Mouse (Mus musculus): ENCODE measurements around the gene Natd1. TPM values are rescaled to one million over a fixed set of nuclear protein-coding genes. Genes with fewer than 3 reads are reported as not detected.
"Not testable (repeated sequence)": the region's sequence is repeated elsewhere in the genome, so short reads cannot be mapped to it uniquely, and the experiment has no call there.

Natd1 gene
- total RNA-seq, 2 experiments from 2014 or later: 8.2 to 10.3 TPM

DNA sequence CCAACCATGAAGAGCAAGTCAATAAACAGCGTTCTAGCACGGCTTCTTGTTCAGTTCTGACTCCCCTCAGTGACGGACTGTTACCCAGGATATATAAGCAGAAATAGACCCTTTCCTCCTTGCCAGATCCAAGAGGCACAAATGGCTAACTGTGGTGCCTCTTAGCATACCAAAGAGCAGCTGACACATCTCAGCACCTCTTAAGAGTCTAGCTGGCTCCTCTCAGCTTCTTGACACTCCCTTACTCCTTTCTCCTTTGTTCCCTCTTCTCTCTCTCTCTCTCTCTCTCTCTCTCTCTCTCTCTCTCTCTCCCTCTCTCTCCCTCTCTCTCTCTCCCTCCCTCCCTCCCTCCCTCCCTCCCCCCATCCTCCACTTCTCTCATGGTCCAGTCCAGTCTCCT is 23.8 kb downstream of the Natd1 start:
- DNase-seq (ENCODE audit: low spot score): no peak

DNA sequence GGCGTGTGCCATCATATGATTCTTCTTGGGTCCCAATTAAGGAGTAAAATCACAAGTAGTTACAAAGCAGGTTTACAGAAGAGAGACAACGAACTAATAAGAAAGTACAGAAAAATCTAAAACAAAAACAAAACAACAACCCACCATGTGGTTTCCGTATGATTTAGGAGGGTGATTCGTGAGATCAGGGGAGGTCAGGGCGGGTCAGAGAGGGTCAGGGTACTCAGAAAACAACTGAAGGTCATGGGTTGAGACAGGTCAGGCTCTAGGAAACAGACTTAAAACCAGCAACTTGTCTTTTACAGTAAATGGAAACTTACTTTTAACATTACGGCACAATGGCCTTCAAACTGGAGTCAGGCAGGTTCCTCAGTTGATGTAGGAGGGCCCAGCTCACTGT is 24.3 kb downstream of the Natd1 start:
- DNase-seq (ENCODE audit: low spot score): no peak

DNA sequence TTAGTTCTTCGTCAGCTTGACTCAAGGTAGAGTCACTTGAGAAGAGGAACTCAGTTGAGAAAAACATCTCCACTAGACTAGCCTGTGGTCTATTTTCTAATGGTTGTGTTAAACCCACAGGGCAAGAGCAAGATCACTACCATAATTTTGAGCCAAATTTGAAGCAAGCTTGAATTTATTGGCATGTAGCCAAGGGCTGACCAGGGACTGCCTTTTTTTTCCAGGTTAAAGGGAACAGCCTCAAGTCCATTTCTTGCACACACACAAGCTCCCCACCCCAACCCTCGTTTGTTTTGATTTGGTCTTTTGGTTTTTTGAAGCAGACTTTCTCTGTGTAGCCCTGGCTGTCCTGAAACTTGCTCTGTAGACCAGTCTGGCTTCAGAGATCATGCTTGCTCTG is 24.7 kb downstream of the Natd1 start:
- no peak for DNase-seq (ENCODE audit: low spot score)

DNA sequence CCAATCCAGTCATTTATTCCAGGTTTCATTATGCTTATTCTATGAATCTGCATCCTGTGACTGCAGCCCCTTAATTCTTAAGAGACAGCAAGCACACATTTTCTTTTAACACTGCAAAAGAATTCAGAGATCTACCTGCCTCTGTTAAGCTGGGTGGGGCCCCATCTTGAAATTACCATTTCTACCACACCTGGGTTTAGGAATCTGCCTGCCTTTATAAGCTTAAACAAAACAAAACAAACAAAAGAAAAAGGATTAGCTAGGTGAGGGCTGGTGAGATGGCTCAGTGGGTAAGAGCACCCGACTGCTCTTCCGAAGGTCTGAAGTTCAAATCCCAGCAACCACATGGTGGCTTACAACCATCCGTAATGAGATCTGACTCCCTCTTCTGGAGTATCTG is 27.6 kb downstream of the Natd1 start:
- DNase-seq (ENCODE audit: low spot score): not testable (repeated sequence)

DNA sequence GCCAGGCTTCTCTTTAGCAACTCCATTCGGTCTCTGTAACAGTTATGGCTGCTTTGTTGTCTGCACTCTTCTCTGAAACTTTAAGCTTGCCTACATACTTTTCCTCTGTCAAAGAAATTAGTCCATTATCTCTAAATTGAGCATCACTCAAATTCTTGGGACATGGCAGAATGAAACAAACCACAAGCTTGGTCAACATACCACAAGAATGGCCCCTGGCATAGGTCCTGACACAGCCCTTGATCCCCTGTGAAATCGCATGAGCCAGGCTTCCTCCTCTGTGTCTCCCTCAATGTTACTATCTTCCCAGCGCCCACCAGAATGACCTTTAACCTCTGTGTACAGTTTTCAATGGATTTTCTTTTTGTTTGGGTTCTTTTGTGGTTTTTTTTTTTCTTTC is 32.2 kb downstream of the Natd1 start:
- DNase-seq (ENCODE audit: low spot score): no peak

DNA sequence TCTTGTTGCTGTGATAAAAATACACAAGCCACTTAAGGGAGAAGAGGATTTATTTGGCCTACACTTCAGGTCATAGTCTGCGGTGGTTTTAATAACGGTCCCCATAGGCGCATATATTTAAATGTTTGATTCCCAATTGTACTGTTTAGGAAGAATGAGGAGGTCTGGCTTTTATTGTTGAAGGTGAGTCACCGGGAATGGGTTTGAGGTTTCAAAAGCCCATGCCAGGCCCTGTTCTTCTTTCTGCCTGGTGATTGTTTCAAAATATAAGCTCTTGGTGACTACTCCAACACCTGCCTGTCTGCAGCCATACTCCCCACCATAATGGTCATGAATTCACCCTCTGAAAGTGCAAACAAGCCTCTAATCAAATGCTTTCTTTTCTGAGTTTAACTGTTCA is 34.0 kb downstream of the Natd1 start:
- DNase-seq (ENCODE audit: low spot score): no peak

DNA sequence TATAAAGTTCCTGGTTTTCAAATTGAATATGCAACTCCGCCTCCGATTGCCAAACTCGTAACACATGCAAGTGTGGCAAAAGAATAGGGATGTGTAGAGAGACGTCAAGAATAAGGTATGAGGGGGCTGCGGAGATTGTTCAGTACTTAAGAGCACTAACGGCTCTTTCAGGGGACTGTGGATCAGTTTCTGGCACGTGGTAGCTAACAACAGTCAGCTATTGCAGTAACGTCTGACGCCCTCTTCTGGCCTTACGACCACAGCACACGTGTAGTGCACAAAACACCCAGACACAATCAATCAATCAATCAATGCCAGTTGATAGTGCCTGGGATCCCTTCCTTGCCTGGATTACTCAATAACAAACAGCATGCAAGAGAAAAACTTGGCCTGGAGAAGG is 35.1 kb downstream of the Natd1 start:
- peak; percentile 66 for DNase-seq (ENCODE audit: low spot score)

DNA sequence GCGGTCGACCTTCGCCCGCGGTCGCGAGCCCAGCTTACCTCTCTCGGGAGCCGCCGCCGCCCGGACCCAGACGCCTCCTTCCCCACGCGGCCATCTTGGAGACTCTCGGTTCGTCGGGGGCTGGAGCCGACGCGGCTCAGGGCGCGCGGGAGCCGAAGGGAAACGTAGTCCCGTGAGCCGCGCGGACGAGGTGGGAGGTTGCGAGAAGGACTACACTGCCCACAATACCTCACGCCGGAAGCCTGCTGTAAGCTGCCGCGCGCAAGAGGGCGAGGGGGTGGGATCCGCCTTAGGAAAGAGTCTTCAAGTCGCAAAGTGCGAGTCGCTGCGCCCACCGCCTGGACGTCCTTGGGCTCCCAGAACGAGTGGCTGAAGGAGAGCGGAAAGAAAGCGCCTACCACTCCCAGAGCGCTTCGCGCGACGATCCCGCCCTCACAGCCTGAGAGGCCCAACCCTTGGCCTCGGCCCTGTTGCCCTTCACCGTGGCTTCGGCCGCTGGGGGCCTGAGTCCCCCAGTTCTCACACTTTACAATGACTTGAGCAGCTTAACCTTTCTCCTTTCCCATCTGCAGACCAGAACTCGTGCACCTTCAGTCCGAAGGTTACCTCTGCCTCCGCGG is 35.8 kb downstream of the Natd1 start, which contains the start of gene Tmem11:
Gene Tmem11 (minus strand): TSS at position 598 of the 620 bp plus-strand sequence.
- DNase-seq (ENCODE audit: low spot score): peak; percentile 95

DNA sequence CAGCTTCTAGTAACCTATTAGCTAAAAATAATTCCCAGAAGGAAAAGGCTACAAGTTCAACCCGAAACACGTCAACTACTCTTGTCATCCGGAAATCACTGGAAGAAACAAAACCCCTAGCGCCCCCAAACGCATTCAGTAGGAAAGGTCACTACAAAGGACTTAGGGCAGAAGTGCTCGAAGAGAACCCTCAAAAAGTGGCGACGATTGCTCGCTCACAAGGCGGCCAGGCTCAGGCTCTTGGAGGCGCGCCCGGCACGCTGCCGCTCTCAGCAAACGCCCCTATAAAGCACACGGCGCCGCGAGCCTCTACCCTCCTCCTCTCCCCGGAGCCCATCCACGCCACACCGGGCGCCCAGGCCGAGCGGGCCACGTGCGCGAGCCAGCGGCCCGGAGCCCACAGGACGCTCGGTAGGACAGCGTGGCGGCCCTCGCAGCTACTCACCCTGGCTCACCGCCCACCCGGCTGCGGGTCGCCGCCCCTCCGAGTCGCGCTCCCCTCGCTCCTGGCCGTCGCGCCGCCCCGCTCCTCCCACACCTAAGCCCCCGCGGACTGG is 36.4 kb downstream of the Natd1 start:
- peak; percentile 66 for DNase-seq (ENCODE audit: low spot score)

DNA sequence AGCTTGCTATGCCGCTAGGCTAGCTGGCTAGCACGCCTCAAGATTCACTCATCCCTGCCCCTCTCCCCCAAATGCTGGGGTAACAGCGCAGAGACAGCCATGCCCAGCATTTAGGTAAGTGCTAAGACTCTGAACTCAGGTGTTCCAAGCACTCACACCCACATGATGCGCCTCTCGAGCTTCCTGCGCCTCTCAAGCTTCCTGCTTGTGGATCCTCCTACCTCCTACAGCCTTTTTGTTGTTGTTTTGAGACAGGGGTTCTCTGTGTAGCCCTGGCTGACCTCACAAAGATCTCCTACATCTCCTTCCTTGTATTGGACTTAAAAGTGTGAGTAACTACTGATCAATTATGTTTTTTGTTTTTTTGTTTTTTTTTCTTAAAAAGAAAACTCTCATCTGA is 41.4 kb downstream of the Natd1 start:
- no peak for DNase-seq (ENCODE audit: low spot score)

DNA sequence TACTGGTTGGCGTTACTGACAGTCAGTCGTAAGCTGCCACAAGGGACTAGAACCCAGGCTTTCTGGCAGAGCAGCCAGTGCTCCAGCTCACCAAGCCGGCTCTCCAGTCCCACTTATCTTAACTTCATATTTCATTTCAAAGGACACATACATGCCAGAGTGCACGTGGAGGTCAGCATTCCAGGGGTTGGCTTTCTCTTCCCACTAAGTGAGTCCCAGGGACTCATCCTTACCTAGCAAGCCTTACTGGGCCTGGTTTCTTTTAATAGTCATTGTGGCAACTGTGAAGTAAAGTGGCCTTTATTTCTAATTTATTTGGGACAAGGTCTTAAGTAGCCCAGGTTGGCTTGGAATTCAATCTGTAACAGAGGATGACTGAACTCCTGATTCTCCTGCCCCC is 43.1 kb downstream of the Natd1 start:
- no peak for DNase-seq (ENCODE audit: low spot score)

DNA sequence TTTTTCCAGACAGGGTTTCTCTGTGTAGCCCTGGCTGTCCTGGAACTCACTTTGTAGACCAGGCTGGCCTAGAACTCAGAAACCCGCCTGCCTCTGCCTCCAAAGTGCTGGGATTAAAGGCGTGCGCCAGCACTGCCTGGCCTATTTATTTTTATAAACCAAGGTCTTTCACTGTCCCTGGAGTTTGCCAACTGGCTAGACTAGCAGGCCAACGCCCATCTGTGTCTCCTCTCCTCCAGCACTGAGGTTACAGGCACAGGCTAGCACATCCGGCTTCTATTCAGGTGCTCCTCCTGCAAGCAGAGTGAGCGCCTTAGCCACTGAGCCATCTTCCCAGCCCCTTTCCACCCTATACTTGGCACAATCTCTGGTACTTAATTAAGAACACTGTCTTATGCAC is 45.1 kb downstream of the Natd1 start:
- DNase-seq (ENCODE audit: low spot score): not testable (repeated sequence)

DNA sequence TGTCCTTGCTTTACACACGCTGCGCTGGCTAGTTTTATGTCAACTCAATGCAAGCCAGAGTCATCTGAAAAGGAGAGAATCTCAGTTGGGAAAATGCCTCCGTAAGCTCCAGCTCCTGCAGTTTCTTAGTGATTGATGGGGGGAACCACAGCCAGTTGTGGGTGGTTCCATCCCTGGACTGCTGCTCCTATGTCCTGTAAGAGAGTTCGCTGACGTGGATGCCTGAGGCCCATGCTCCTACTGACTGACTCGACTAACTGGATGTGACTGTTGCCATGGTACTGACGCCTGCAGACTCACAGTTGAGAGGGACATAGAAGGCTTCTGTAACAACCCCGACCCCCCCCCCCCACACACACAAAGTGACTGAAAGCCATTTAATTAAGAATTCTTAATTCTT is 46.6 kb downstream of the Natd1 start:
- DNase-seq (ENCODE audit: low spot score): no peak

DNA sequence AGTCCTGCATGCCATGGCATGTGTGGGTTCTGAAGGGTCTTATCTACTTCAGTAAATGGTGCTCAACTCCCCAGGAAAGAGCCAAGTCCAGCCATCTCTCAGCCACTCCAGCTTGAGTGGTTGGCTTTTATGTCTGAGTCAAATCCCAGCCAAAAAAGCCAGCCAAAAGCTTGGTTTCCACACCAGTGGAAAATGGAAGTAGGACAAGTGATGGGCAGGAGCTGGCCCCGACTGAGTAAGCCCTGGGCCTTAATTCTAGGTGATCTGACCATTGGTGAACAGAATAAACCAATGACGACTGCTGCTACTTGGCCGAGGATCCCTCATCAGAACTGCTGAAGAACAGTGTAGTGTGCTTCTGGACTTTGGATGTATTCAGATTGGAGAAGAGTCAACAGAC is 47.1 kb downstream of the Natd1 start:
- no peak for DNase-seq (ENCODE audit: low spot score)

DNA sequence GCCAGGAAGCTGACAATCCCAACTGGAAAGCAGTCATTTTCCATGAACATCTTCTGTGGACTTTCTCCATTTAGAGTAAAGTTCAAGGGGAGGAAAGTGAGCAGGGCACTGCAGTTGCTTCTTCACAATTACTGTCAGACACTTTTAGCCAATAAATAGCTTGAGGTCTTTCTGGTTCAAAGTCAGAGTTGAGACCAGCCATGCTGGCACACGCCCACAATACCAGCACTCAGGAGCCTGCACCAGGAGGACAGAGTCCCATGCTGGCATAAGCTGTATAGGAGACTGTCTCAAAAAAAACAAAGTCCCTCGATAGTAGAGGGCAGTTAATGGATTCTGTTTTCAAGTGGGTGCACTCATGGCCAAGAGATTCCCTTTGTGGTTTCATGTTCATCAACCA is 48.5 kb downstream of the Natd1 start:
- no peak for DNase-seq (ENCODE audit: low spot score)

DNA sequence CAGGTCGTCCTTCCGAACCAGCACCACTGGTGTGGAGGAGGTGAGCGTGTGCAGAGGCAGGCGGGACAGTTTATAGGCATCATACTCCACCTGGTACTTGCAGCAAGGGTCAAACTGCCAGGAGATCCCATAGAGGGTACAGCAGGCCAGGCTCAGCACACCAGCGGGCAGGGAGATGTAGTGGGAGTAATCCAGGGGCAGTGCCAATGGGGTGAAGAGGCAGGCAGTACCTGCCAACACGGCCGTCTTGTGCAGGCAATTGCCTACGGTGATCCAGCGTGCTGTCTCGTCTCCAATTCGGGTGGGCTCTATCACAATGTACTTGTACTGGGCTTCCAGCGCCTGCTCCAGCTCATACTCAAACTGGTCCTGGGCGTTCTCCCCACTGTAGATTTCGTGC is 49.6 kb downstream of the Natd1 start:
- DNase-seq (ENCODE audit: low spot score): peak; percentile 41

DNA sequence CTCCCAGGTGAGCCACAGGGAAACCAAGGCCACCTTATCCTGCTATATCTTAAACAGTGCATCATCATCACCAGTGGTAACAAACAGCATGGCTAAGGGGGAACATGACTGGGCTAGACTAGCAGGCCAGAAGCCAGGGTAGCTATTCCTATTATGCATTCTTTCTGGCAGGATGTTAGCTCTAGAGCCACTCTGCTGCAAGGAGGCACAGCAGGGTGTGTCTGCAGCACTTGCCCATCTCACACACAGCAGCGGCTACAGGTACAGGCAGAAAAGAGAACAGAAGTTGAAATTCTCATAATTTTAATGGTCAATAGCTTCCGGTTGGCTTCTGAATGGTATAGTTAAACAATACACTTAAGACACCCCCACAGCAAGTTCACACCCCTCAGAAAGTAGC is 50.4 kb downstream of the Natd1 start:
- DNase-seq (ENCODE audit: low spot score): no peak

DNA sequence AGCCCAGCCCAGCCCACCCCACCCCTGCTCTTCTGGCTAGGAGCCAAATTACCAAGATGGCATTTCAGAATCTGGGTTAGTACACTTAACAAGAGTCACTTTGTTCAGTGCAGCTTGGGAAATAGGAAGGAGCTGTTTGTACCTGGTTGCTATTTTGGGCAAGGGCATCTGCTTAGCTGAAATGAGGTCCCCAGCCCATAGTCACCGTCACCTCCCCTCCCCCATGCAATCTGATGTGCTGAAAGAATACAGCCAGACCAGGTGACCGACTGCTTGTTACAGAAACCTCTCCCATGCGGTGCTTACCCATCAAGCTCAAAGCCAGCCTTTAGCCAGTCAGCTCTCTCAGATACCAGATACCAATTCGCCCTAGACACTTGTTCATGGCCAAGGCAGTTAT is 51.4 kb downstream of the Natd1 start:
- DNase-seq (ENCODE audit: low spot score): peak; percentile 50

DNA sequence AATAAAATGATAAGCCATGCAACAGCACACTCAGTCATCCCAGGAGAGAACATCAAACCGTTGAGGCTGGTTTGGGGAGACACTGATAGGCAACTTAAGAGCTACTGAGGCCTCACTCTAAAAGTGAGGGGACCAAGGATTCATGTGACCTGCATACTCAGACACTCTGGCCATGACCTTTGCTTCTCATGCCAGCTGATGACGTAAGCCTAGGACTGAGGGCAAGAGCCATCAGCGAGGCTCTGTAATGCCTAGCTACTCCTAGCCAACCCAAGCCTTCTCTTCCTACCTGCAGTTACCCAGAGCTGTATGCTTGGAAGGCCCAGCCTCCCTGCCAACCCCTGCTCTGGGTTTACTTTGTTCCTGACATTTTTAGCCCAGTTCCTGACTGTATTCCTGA is 52.6 kb downstream of the Natd1 start:
- peak; percentile 34 for DNase-seq (ENCODE audit: low spot score)

DNA sequence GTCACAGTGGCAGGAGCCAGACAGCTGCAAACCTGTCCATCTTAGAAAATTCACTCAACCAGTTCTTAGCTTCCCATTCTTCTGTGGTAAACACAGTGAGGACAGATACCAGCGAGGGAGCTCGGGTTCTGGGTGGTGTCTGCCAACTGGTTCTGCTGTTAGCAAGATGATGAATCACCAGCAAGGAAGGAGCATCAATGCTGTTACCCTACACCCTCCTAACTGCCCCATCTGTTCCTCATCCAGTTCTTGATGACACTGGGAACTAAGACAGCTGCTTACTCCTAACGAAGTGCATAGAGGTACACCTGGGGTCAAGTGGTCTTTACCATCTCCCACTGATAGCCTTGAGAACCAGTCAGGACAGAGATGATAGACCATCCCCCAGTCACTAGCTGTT is 58.0 kb downstream of the Natd1 start:
- no peak for DNase-seq (ENCODE audit: low spot score)

All from gastrocnemius, adult 18-20 months (tissue).